Mouse (Mus musculus): ENCODE data around the gene Atoh8.

DNA sequence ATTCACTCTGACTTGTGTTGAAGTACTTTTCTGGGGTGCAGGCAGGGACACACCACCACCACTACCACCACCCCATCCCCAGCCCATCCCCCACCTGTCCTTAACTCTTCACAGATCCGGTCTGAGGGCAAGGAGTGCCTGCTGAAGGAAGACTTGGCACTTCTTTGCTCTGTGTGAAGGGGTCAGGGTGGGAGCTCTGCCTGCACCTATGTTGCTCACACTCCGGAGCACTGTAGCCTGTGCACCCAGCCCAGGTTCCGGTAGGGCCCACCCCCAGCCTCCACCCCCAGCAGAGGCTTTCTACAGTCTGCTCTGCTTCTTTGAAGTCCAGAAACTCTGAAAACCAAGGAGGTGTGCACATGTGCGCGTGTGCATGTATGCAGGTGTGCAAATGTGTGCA, 44.8 kb downstream of the Atoh8 start:
- TF ChIP-seq CTCF (IDR thresholded peaks at IDR 0.05; ENCODE audit: low read depth) (no peak), EP300 (IDR thresholded peaks at IDR 0.05; ENCODE audit: low read depth) (no peak)

All from liver, embryonic 14.5 days (tissue).